Mouse (Mus musculus) kidney, postnatal 14 days (tissue): ENCODE data around the gene Bnc2.

Source experiments
- DNase-seq: peaks from one replicate; pipeline ENCODE4 v3.0.0; 2022; ENCODE audit warnings: mixed read lengths

Gene Bnc2

DNA sequence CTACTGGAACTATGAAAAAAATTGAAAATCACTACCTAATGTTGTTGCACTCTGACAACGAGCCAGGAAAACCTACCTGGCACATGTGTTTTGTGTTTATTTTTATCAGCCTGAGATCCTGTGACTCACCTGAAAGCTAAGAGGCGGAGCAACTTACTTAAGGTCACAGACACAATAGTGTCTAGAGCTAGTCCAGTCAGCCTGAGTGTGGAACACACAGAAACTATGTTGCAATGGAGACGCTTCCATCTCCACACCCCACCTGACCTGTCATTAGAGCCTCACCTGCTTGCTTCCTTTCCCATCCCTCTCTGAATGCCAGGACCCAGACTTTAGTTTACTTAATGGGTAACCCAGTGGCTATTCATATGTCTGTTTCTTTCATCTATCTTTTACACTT is 364.2 kb downstream of the Bnc2 start:
- DNase-seq = no peak

DNA sequence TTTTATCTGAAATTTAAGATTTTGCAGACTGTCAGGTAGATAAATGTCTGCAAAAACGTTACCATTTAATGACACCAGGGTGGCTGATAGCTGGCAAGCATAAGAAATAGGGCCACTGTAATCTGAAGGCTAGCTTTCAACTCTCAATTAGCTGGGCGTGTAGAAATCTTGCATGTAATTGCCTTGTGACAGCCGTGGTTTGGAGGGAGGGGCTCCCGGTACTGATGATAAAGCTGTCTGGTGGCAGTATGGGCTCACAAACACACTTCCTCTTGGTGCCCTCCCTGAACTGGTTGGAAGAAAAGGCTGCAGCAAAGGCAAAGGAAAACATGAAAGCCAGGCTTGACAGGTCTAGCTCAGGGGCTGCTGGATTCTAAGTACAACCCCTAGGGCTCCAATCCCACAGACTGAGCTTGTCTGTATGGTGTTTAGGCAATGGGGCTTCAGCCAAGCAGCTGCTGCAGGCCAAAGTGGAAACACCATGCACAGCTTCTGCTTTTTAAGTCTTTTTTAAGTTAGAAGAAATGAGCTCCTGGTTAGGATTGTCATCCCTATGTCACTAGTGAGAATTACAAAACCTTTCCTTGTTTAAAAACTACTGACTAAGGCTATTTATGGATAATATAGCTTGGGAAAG is 366.7 kb downstream of the Bnc2 start:
- no peak for DNase-seq

- no peak for DNase-seq
Observed at GRCm38 (mm10) chr4:84306928-84307606, 368.0 kb downstream of the Bnc2 start.

DNA sequence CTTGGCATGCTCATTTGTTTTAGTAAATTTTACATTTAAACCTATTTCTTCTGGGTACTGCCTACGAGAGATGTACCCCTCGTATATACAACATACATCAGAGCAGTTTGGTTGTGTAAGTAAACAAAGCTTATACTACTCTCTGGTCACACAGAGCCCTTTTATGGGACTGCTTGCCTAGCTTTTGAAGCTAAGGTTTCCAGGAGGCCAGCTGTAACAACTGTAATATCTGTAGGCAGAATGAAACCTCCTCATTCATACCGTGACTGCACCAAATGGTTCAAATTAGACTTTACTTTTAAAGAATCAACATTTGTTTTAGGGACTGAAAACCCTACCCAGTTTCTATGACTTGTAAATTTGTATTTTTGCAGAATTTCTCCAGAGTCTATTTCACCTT is 372.1 kb downstream of the Bnc2 start:
- no peak for DNase-seq

GRCm38 (mm10) chr4:84285153-84285552 is 389.9 kb downstream of the Bnc2 start:
- no peak for DNase-seq

- DNase-seq = no peak
Observed at GRCm38 (mm10) chr4:84282651-84283050, 392.4 kb downstream of the Bnc2 start.

DNA sequence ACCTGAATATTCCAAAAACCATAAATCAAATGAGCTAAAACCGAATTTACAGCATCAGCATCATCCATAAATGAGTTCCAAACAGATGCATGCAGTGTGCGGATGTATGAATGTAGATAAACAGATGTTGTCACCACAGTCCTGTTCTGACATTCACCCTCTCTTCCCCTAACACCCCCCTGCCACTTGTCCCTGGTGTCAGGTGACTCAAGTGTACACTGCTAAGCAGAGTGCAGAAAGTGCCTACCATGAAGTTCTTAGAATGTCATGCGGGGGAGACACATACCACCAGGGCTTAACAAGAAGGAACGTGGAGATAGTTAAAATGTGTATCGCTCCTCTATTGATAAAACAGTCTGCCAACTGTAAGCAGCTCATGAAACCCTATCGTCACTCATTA is 396.9 kb downstream of the Bnc2 start:
- no peak for DNase-seq

DNA sequence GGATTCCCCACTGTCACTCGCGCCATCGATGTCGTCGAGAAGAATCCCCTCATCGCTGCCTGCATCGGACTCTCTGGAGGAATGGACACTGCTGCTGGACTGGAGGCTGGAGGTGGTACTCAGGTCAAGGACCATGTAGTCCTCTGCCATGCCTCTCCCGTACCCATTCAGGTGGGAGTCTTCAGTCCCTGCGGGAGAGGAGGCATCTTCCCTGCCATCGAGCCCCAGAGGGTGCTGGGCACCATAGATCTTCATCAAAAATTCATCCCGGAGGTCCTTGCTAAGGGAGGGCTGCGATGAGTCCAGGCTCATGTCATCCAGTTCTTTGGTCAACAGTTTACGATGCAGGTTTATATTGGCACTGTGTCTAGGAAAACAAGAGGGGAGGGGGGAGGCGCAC is 399.0 kb downstream of the Bnc2 start:
- DNase-seq = no peak

- no peak for DNase-seq
Observed at GRCm38 (mm10) chr4:84274158-84274557, 400.9 kb downstream of the Bnc2 start.

- no peak for DNase-seq
Observed at GRCm38 (mm10) chr4:84272867-84273266, 402.2 kb downstream of the Bnc2 start.

DNA sequence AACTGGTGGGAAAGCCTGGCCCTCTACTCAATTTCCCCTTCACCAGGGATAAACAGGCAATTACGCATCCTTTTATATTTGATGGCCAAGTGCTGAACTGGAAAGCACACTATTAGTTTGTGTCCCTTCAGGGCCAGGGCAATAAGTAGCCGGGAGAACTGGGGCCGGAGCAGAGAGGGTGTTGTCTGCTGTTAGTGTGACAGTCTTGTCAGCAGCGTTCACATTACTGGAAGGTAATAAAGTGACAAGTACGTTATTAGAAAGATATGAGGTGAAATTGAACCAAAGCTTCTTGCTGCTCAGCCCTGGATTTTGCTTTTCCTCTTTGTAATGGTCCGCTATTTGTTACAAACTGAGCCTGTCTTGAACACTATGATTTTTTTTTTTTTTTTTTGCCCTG is 405.2 kb downstream of the Bnc2 start:
- DNase-seq = no peak

GRCm38 (mm10) chr4:84247356-84247755 is 427.7 kb downstream of the Bnc2 start:
- no peak for DNase-seq

GRCm38 (mm10) chr4:84232346-84232745 is 442.7 kb downstream of the Bnc2 start:
- no peak for DNase-seq

DNA sequence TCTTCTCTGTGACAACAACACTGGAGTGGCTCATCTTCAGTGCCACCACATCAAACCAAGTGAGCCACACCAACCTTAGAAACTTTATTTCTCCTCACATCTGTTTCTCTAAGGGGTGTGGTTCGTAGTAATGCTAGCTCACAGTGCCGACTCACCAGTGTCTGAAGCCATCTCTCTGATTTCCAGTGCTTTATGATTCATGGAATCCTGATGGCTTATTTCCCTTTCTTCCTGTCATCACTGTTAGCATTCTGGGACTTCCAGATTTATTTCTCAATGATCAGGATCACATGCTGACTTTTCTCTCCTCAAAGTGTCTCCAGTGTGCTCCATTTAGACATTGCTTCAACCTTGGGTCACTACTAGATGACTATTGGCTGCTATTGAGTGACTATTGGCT is 443.8 kb downstream of the Bnc2 start:
- DNase-seq = no peak

DNA sequence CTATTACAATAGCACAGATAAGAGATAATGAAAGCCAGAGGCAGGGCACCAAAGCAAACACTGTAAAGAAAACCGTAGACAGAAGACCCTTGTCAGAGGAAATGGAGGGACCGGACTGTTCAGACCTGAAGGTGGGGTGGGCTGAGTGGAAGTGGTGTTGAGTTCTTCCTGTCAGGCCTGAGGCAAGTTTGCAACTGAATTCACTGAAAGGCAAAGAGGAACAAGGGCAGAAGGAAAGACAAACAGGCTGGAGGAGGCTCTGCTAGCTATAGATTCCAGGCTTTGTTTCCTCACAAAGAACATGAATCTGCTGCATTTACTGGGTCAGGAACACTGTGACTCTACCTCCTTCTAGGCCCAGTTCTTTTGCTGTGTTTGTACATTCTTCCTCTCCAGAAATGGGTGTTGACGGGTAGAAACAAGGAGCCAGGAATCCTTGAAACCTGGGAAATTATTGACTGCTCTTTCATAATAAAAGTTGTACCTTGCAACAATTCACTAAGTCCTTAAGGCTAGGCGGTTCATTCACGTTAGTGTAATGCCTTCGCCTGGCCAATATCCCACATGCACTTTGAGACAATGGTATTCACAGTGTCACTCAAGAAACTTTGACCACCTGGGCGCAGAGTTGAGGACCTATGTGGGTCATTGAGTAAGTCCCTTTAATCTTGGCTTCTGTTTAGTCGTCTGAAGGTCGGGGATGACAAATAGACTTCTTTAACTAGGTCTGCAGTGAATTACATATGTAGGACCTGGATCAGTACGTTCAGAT is 445.7 kb downstream of the Bnc2 start:
- DNase-seq = no peak

- DNase-seq = no peak
Observed at GRCm38 (mm10) chr4:84228551-84228950, 446.5 kb downstream of the Bnc2 start.
